Mouse (Mus musculus) lung, embryonic 14.5 days (tissue): Measurements from ENCODE around the gene Clk2. TPM values are rescaled to one million over a fixed set of nuclear protein-coding genes. Genes with fewer than 3 reads are reported as not detected.

Source experiments
- ATAC-seq: fragments of 200-750 bp; cut with Nextera tagmentation; 2 replicates; pipeline ENCODE4 v1.8.0; 2017; ENCODE audit warnings: mild to moderate bottlenecking, moderate TSS enrichment, moderate library complexity; ENCODE audit not compliant: insufficient read depth
- DNase-seq: peaks from one replicate; pipeline ENCODE4 v3.0.0-alpha.2; 2015
- H3K27ac ChIP-seq: fragments of 300-500 bp; sonication (generic); 2 replicates; pipeline ENCODE4 v1.5.1; 2014; ENCODE audit warnings: low read depth, mild to moderate bottlenecking, moderate library complexity
- H3K27me3 ChIP-seq: fragments of 300-500 bp; sonication (generic); 2 replicates; pipeline ENCODE4 v1.6.1; 2014; ENCODE audit warnings: low read length, control low read depth; ENCODE audit not compliant: insufficient read depth
- H3K36me3 ChIP-seq: fragments of 300-500 bp; sonication (generic); 2 replicates; pipeline ENCODE4 v1.6.1; 2014; ENCODE audit warnings: control low read depth; ENCODE audit not compliant: insufficient read depth
- H3K4me1 ChIP-seq: fragments of 300-500 bp; sonication (generic); 2 replicates; pipeline ENCODE4 v1.6.1; 2014; ENCODE audit warnings: antibody characterized with exemption, control low read depth; ENCODE audit not compliant: insufficient read depth
- H3K4me2 ChIP-seq: fragments of 300-500 bp; sonication (generic); 2 replicates; pipeline ENCODE4 v1.6.1; 2014; ENCODE audit warnings: mild to moderate bottlenecking
- H3K4me3 ChIP-seq: fragments of 300-500 bp; sonication (generic); 2 replicates; pipeline ENCODE4 v1.5.1; 2014; ENCODE audit warnings: low read depth, low read length
- H3K9ac ChIP-seq: fragments of 300-500 bp; sonication (generic); 2 replicates; pipeline ENCODE4 v1.6.1; 2014
- H3K9me3 ChIP-seq: fragments of 300-500 bp; sonication (generic); 2 replicates; pipeline ENCODE4 v1.6.1; 2016; ENCODE audit warnings: low read depth, low read length, control low read depth
- CTCF ChIP-seq: IDR thresholded peaks from 2 replicates; pipeline ENCODE4 v1.5.1; 2016; ENCODE audit warnings: antibody characterized with exemption, low read depth
- WGBS: fragments of 180-500 bp; shearing (Covaris S2); extraction: QIAGEN DNeasy Blood & Tissue Kit; methylation state at CpG from one replicate; pipeline ENCODE4 v1.1.7; 2014; 5-methylcytosine and 5-hydroxymethylcytosine counted together
- polyA plus RNA-seq: library from polyadenylated mRNA; unstranded; fragments of >200 nt; fragmentation: Nextera tagmentation; extraction: Ambion mirVana; gene quantifications from 2 replicates; pipeline ENCODE4 v1.2.1, GENCODE M21; 2014

The Clk2 gene
- polyA plus RNA-seq, 1 experiment from 2014 or later: 26.1 TPM

- no peak for DNase-seq
- peak overlapping the region; percentile 55 for H3K4me3 ChIP-seq
- ATAC-seq: peak; percentile 19; the same call in 1 of the 2 replicates
- WGBS: 34% methylated on average over 5 of the region's 5 CpGs
- peak overlapping the region; percentile 78 for H3K4me2 ChIP-seq
- H3K27ac ChIP-seq: 0 out of 2 replicates have a peak overlapping the region, but pooled peaks have one; percentile 0
- H3K9ac ChIP-seq: peak overlapping the region; percentile 59
- no peaks in the 10 kb centered on the region for H3K27me3 ChIP-seq
- no peaks in the 10 kb centered on the region for H3K9me3 ChIP-seq
- H3K4me1 ChIP-seq: peaks cover 5% of the 10 kb centered on the region; the same call in 1 of the 2 replicates
- TF ChIP-seq CTCF: no peak
- peaks cover 29% of the 10 kb centered on the region for H3K36me3 ChIP-seq
Observed at GRCm38 (mm10) chr3:89203142-89203514, 38.5 kb downstream of the Clk2 start.

- Histone ChIP-seq H3K4me2 (no peak overlapping the region), H3K27me3 (no peaks in the 10 kb centered on the region), H3K27ac (no peak overlapping the region), H3K9me3 (no peaks in the 10 kb centered on the region), H3K4me1 (peaks cover 5% of the 10 kb centered on the region; the same call in 1 of the 2 replicates), H3K4me3 (no peak overlapping the region), H3K36me3 (peaks cover 58% of the 10 kb centered on the region), H3K9ac (no peak overlapping the region)
- WGBS: 90% methylated on average over 7 of the region's 7 CpGs
- no peak for DNase-seq
- no peak for TF ChIP-seq CTCF
- ATAC-seq: no peak
Observed at GRCm38 (mm10) chr3:89206079-89206478, 41.5 kb downstream of the Clk2 start.

GRCm38 (mm10) chr3:89206695-89207094 lies 42.1 kb downstream of the Clk2 start:
- no peak overlapping the region for H3K9ac ChIP-seq
- no peak for TF ChIP-seq CTCF
- no peak overlapping the region for H3K4me2 ChIP-seq
- WGBS: 70% methylated on average over 2 of the region's 2 CpGs
- H3K27me3 ChIP-seq: no peaks in the 10 kb centered on the region
- H3K27ac ChIP-seq: no peak overlapping the region
- H3K4me1 ChIP-seq: peaks cover 5% of the 10 kb centered on the region; the same call in 1 of the 2 replicates
- DNase-seq (no peak), ATAC-seq (no peak)
- H3K36me3 ChIP-seq: peaks cover 64% of the 10 kb centered on the region
- H3K4me3 ChIP-seq: no peak overlapping the region
- H3K9me3 ChIP-seq: no peaks in the 10 kb centered on the region

- peaks cover 65% of the 10 kb centered on the region for H3K36me3 ChIP-seq
- DNase-seq: no peak
Observed at GRCm38 (mm10) chr3:89208075-89208657, 43.6 kb downstream of the Clk2 start.

GRCm38 (mm10) chr3:89208736-89209135 lies 44.1 kb downstream of the Clk2 start:
- WGBS: 82% methylated on average over 6 of the region's 6 CpGs
- H3K27ac ChIP-seq: no peak overlapping the region
- TF ChIP-seq CTCF: no peak
- DNase-seq (no peak), ATAC-seq (no peak)
- H3K27me3 ChIP-seq: no peaks in the 10 kb centered on the region
- no peak overlapping the region for H3K4me2 ChIP-seq
- H3K9ac ChIP-seq: no peak overlapping the region
- 0 out of 2 replicates have a peak, but pooled peaks cover 4% of the 10 kb centered on the region for H3K4me1 ChIP-seq
- H3K36me3 ChIP-seq: peaks cover 65% of the 10 kb centered on the region
- H3K4me3 ChIP-seq: no peak overlapping the region
- H3K9me3 ChIP-seq: no peaks in the 10 kb centered on the region

More at GRCm38 (mm10) chr3:89208075-89208657, 43.6 kb downstream of the Clk2 start:
- no peak overlapping the region for H3K27ac ChIP-seq
- no peak for TF ChIP-seq CTCF
- H3K4me1 ChIP-seq: peaks cover 7% of the 10 kb centered on the region; the same call in 1 of the 2 replicates
- no peaks in the 10 kb centered on the region for H3K9me3 ChIP-seq
- no peak overlapping the region for H3K9ac ChIP-seq
- no peak for ATAC-seq
- 88% methylated on average over 13 of the region's 13 CpGs for WGBS
- no peaks in the 10 kb centered on the region for H3K27me3 ChIP-seq
- no peak overlapping the region for H3K4me3 ChIP-seq
- H3K4me2 ChIP-seq: no peak overlapping the region

- no peak overlapping the region for H3K9ac ChIP-seq
- DNase-seq (no peak), ATAC-seq (no peak)
- H3K27me3 ChIP-seq: no peaks in the 10 kb centered on the region
- H3K9me3 ChIP-seq: no peaks in the 10 kb centered on the region
- H3K4me2 ChIP-seq: no peak overlapping the region
- no peak for TF ChIP-seq CTCF
- no peak overlapping the region for H3K27ac ChIP-seq
- no peak overlapping the region for H3K4me3 ChIP-seq
- peaks cover 65% of the 10 kb centered on the region for H3K36me3 ChIP-seq
- 90% methylated on average over 7 of the region's 7 CpGs for WGBS
- H3K4me1 ChIP-seq: 0 out of 2 replicates have a peak, but pooled peaks cover 4% of the 10 kb centered on the region
Observed at GRCm38 (mm10) chr3:89209731-89210130, 45.1 kb downstream of the Clk2 start.

- Histone ChIP-seq H3K9me3 (no peaks in the 10 kb centered on the region), H3K4me2 (no peak overlapping the region), H3K4me3 (no peak overlapping the region), H3K4me1 (peaks cover 5% of the 10 kb centered on the region), H3K27me3 (no peaks in the 10 kb centered on the region), H3K9ac (no peak overlapping the region), H3K27ac (no peak overlapping the region), H3K36me3 (peaks cover 65% of the 10 kb centered on the region)
- no peak for TF ChIP-seq CTCF
- 73% methylated on average over 13 of the region's 13 CpGs for WGBS
- peak; percentile 27 for DNase-seq
- ATAC-seq: no peak
Observed at GRCm38 (mm10) chr3:89210162-89210561, 45.6 kb downstream of the Clk2 start.
